Mouse (Mus musculus): ENCODE data around the gene Efhb. TPM values are rescaled to one million over a fixed set of nuclear protein-coding genes. Genes with fewer than 3 reads are reported as not detected.

Gene Efhb
- polyA plus RNA-seq, 1 experiment: 0.34 TPM

GRCm38 (mm10) chr17:53478858-53479603 is 15.9 kb upstream of the Efhb start, which contains the start of gene Rab5a:
Gene Rab5a (plus strand): TSS chr17:53479234.
- peak within 1 kb of the TSS; percentile 73 for H3K27ac ChIP-seq (ENCODE audit: insufficient read depth, low read length)
- H3K27me3 ChIP-seq (ENCODE audit: control insufficient read depth, insufficient read depth, low read length): no peaks in the 10 kb centered on the region
- TF ChIP-seq POLR2A (IDR thresholded peaks at IDR 0.05; ENCODE audit: borderline replicate concordance, insufficient read depth, low read length) (peak; percentile 83), CTCF (IDR thresholded peaks at IDR 0.05; ENCODE audit: borderline replicate concordance, insufficient read depth, low read depth, low read length) (no peak)
- DNase-seq: peak; percentile 98 to 99
- peaks cover 5% of the 10 kb centered on the region; the same call in 1 of the 2 replicates for H3K4me1 ChIP-seq (ENCODE audit: control insufficient read depth, insufficient read depth, low read length)
- under 1% methylated on average over 80 of the region's 82 CpGs for WGBS
- H3K4me3 ChIP-seq (replicated peaks; ENCODE audit: insufficient read depth, low read depth, low read length): peak within 1 kb of the TSS; percentile 90

- Histone ChIP-seq H3K27ac (ENCODE audit: insufficient read depth, low read length) (peak overlapping the region; percentile 73), H3K27me3 (ENCODE audit: control insufficient read depth, insufficient read depth, low read length) (no peaks in the 10 kb centered on the region), H3K4me3 (replicated peaks; ENCODE audit: insufficient read depth, low read depth, low read length) (peak overlapping the region; percentile 90), H3K4me1 (ENCODE audit: control insufficient read depth, insufficient read depth, low read length) (peaks cover 5% of the 10 kb centered on the region; the same call in 1 of the 2 replicates)
- no peak for TF ChIP-seq POLR2A (IDR thresholded peaks at IDR 0.05; ENCODE audit: borderline replicate concordance, insufficient read depth, low read length)
- no peak for DNase-seq
- 8% methylated on average over 15 of the region's 15 CpGs for WGBS
Measured at GRCm38 (mm10) chr17:53478066-53478857, 15.1 kb upstream of the Efhb start.

GRCm38 (mm10) chr17:53468697-53469096 is 5.6 kb upstream of the Efhb start:
- no peaks in the 10 kb centered on the region for H3K27me3 ChIP-seq (ENCODE audit: control insufficient read depth, insufficient read depth, low read length)
- no peak overlapping the region for H3K4me3 ChIP-seq (replicated peaks; ENCODE audit: insufficient read depth, low read depth, low read length)
- H3K27ac ChIP-seq (ENCODE audit: insufficient read depth, low read length): no peak overlapping the region
- TF ChIP-seq CTCF (IDR thresholded peaks at IDR 0.05; ENCODE audit: borderline replicate concordance, insufficient read depth, low read depth, low read length) (no peak), POLR2A (IDR thresholded peaks at IDR 0.05; ENCODE audit: borderline replicate concordance, insufficient read depth, low read length) (no peak)
- no peak for DNase-seq
- no peaks in the 10 kb centered on the region for H3K4me1 ChIP-seq (ENCODE audit: control insufficient read depth, insufficient read depth, low read length)

GRCm38 (mm10) chr17:53465569-53465968 is 2.4 kb upstream of the Efhb start:
- DNase-seq: no peak
- no peak overlapping the region for H3K4me3 ChIP-seq (replicated peaks; ENCODE audit: insufficient read depth, low read depth, low read length)
- 54% methylated on average over 4 of the region's 4 CpGs for WGBS
- H3K27ac ChIP-seq (ENCODE audit: insufficient read depth, low read length): no peak overlapping the region
- TF ChIP-seq POLR2A (IDR thresholded peaks at IDR 0.05; ENCODE audit: borderline replicate concordance, insufficient read depth, low read length): no peak
- no peak for TF ChIP-seq CTCF (IDR thresholded peaks at IDR 0.05; ENCODE audit: borderline replicate concordance, insufficient read depth, low read depth, low read length)
- no peaks in the 10 kb centered on the region for H3K4me1 ChIP-seq (ENCODE audit: control insufficient read depth, insufficient read depth, low read length)
- H3K27me3 ChIP-seq (ENCODE audit: control insufficient read depth, insufficient read depth, low read length): no peaks in the 10 kb centered on the region

GRCm38 (mm10) chr17:53463496-53463840 is 347 bp upstream of the Efhb start:
- TF ChIP-seq POLR2A (IDR thresholded peaks at IDR 0.05; ENCODE audit: borderline replicate concordance, insufficient read depth, low read length): no peak
- no peak for TF ChIP-seq CTCF (IDR thresholded peaks at IDR 0.05; ENCODE audit: borderline replicate concordance, insufficient read depth, low read depth, low read length)
- 7% methylated on average over 7 of the region's 9 CpGs for WGBS
- Histone ChIP-seq H3K27ac (ENCODE audit: insufficient read depth, low read length) (no peak overlapping the region), H3K27me3 (ENCODE audit: control insufficient read depth, insufficient read depth, low read length) (no peaks in the 10 kb centered on the region), H3K4me3 (replicated peaks; ENCODE audit: insufficient read depth, low read depth, low read length) (peak overlapping the region; percentile 37), H3K4me1 (ENCODE audit: control insufficient read depth, insufficient read depth, low read length) (no peaks in the 10 kb centered on the region)
- no peak for DNase-seq

GRCm38 (mm10) chr17:53456742-53457141 is 6.4 kb downstream of the Efhb start:
- Histone ChIP-seq H3K27ac (ENCODE audit: insufficient read depth, low read length) (no peak overlapping the region), H3K4me3 (replicated peaks; ENCODE audit: insufficient read depth, low read depth, low read length) (no peak overlapping the region), H3K4me1 (ENCODE audit: control insufficient read depth, insufficient read depth, low read length) (no peaks in the 10 kb centered on the region), H3K27me3 (ENCODE audit: control insufficient read depth, insufficient read depth, low read length) (no peaks in the 10 kb centered on the region)
- TF ChIP-seq POLR2A (IDR thresholded peaks at IDR 0.05; ENCODE audit: borderline replicate concordance, insufficient read depth, low read length) (no peak), CTCF (IDR thresholded peaks at IDR 0.05; ENCODE audit: borderline replicate concordance, insufficient read depth, low read depth, low read length) (no peak)
- WGBS: 70% methylated on average over 1 of the region's 1 CpGs
- DNase-seq: no peak

GRCm38 (mm10) chr17:53456152-53456551 is 7.0 kb downstream of the Efhb start:
- 95% methylated on average over 2 of the region's 2 CpGs for WGBS
- TF ChIP-seq POLR2A (IDR thresholded peaks at IDR 0.05; ENCODE audit: borderline replicate concordance, insufficient read depth, low read length) (no peak), CTCF (IDR thresholded peaks at IDR 0.05; ENCODE audit: borderline replicate concordance, insufficient read depth, low read depth, low read length) (no peak)
- no peak overlapping the region for H3K27ac ChIP-seq (ENCODE audit: insufficient read depth, low read length)
- no peak overlapping the region for H3K4me3 ChIP-seq (replicated peaks; ENCODE audit: insufficient read depth, low read depth, low read length)
- H3K4me1 ChIP-seq (ENCODE audit: control insufficient read depth, insufficient read depth, low read length): no peaks in the 10 kb centered on the region
- no peak for DNase-seq
- no peaks in the 10 kb centered on the region for H3K27me3 ChIP-seq (ENCODE audit: control insufficient read depth, insufficient read depth, low read length)
